Mouse (Mus musculus): ENCODE measurements at regions not wholly inside any gene's neighbourhood (a gene's known extent, or its start where the extent isn't known, plus 50 kb on each side); places are given as distances from the start of the nearest gene placed in this dataset.

- Histone ChIP-seq H3K27ac (ENCODE audit: insufficient read depth, low read depth, low read length) (no peak overlapping the region), H3K4me1 (ENCODE audit: control insufficient read depth, insufficient read depth, low read length) (no peaks in the 10 kb centered on the region), H3K36me3 (ENCODE audit: control insufficient read depth, insufficient read depth, low read length) (no peaks in the 10 kb centered on the region), H3K27me3 (replicated peaks; ENCODE audit: control insufficient read depth, insufficient read depth, low read length) (no peaks in the 10 kb centered on the region), H3K4me3 (ENCODE audit: insufficient read depth, low read depth, low read length) (no peak overlapping the region)
- 59% methylated on average over 2 of the region's 2 CpGs for WGBS
- TF ChIP-seq CTCF (conservative IDR thresholded peaks at IDR 0.05; ENCODE audit: insufficient read depth, insufficient read length, low read depth, low read length) (no peak), POLR2A (IDR thresholded peaks at IDR 0.05; ENCODE audit: low read depth, low read length) (no peak)
- DNase-seq, result no peak
Observed at GRCm38 (mm10) chr1:90369287-90369686, 165.5 kb downstream of the Ackr3 start.

- no peak overlapping the region for H3K4me3 ChIP-seq (ENCODE audit: insufficient read depth, low read depth, low read length)
- DNase-seq, result no peak
- no peaks in the 10 kb centered on the region for H3K36me3 ChIP-seq (ENCODE audit: control insufficient read depth, insufficient read depth, low read length)
- TF ChIP-seq POLR2A (IDR thresholded peaks at IDR 0.05; ENCODE audit: low read depth, low read length) (no peak), CTCF (conservative IDR thresholded peaks at IDR 0.05; ENCODE audit: insufficient read depth, insufficient read length, low read depth, low read length) (no peak)
- no peaks in the 10 kb centered on the region for H3K27me3 ChIP-seq (replicated peaks; ENCODE audit: control insufficient read depth, insufficient read depth, low read length)
- 77% methylated on average over 5 of the region's 5 CpGs for WGBS
- H3K27ac ChIP-seq (ENCODE audit: insufficient read depth, low read depth, low read length), result no peak overlapping the region
- no peaks in the 10 kb centered on the region for H3K4me1 ChIP-seq (ENCODE audit: control insufficient read depth, insufficient read depth, low read length)
Observed at GRCm38 (mm10) chr1:90370766-90371165, 167.0 kb downstream of the Ackr3 start.

GRCm38 (mm10) chr1:90373001-90373400, 169.2 kb downstream of the Ackr3 start:
- TF ChIP-seq POLR2A (IDR thresholded peaks at IDR 0.05; ENCODE audit: low read depth, low read length) (no peak), CTCF (conservative IDR thresholded peaks at IDR 0.05; ENCODE audit: insufficient read depth, insufficient read length, low read depth, low read length) (no peak)
- Histone ChIP-seq H3K27ac (ENCODE audit: insufficient read depth, low read depth, low read length) (no peak overlapping the region), H3K4me3 (ENCODE audit: insufficient read depth, low read depth, low read length) (no peak overlapping the region), H3K27me3 (replicated peaks; ENCODE audit: control insufficient read depth, insufficient read depth, low read length) (no peaks in the 10 kb centered on the region), H3K36me3 (ENCODE audit: control insufficient read depth, insufficient read depth, low read length) (no peaks in the 10 kb centered on the region), H3K4me1 (ENCODE audit: control insufficient read depth, insufficient read depth, low read length) (no peaks in the 10 kb centered on the region)
- 94% methylated on average over 5 of the region's 5 CpGs for WGBS
- no peak for DNase-seq

GRCm38 (mm10) chr1:90374517-90374916, 170.7 kb downstream of the Ackr3 start:
- H3K36me3 ChIP-seq (ENCODE audit: control insufficient read depth, insufficient read depth, low read length), result no peaks in the 10 kb centered on the region
- WGBS, result 72% methylated on average over 12 of the region's 12 CpGs
- H3K4me1 ChIP-seq (ENCODE audit: control insufficient read depth, insufficient read depth, low read length), result no peaks in the 10 kb centered on the region
- no peaks in the 10 kb centered on the region for H3K27me3 ChIP-seq (replicated peaks; ENCODE audit: control insufficient read depth, insufficient read depth, low read length)
- H3K27ac ChIP-seq (ENCODE audit: insufficient read depth, low read depth, low read length), result no peak overlapping the region
- H3K4me3 ChIP-seq (ENCODE audit: insufficient read depth, low read depth, low read length), result no peak overlapping the region
- TF ChIP-seq CTCF (conservative IDR thresholded peaks at IDR 0.05; ENCODE audit: insufficient read depth, insufficient read length, low read depth, low read length) (no peak), POLR2A (IDR thresholded peaks at IDR 0.05; ENCODE audit: low read depth, low read length) (no peak)
- DNase-seq, result no peak

GRCm38 (mm10) chr1:90380034-90380705, 176.4 kb downstream of the Ackr3 start:
- Histone ChIP-seq H3K27me3 (replicated peaks; ENCODE audit: control insufficient read depth, insufficient read depth, low read length) (no peaks in the 10 kb centered on the region), H3K36me3 (ENCODE audit: control insufficient read depth, insufficient read depth, low read length) (no peaks in the 10 kb centered on the region), H3K4me3 (ENCODE audit: insufficient read depth, low read depth, low read length) (no peak overlapping the region), H3K27ac (ENCODE audit: insufficient read depth, low read depth, low read length) (no peak overlapping the region), H3K4me1 (ENCODE audit: control insufficient read depth, insufficient read depth, low read length) (no peaks in the 10 kb centered on the region)
- no peak for TF ChIP-seq CTCF (conservative IDR thresholded peaks at IDR 0.05; ENCODE audit: insufficient read depth, insufficient read length, low read depth, low read length)
- TF ChIP-seq POLR2A (IDR thresholded peaks at IDR 0.05; ENCODE audit: low read depth, low read length), result no peak
- WGBS, result 91% methylated on average over 9 of the region's 9 CpGs
- no peak for DNase-seq

GRCm38 (mm10) chr1:90382941-90383470, 179.2 kb downstream of the Ackr3 start:
- Histone ChIP-seq H3K4me3 (ENCODE audit: insufficient read depth, low read depth, low read length) (no peak overlapping the region), H3K27me3 (replicated peaks; ENCODE audit: control insufficient read depth, insufficient read depth, low read length) (no peaks in the 10 kb centered on the region), H3K4me1 (ENCODE audit: control insufficient read depth, insufficient read depth, low read length) (no peaks in the 10 kb centered on the region), H3K27ac (ENCODE audit: insufficient read depth, low read depth, low read length) (no peak overlapping the region), H3K36me3 (ENCODE audit: control insufficient read depth, insufficient read depth, low read length) (no peaks in the 10 kb centered on the region)
- DNase-seq, result no peak
- WGBS, result 84% methylated on average over 11 of the region's 11 CpGs
- TF ChIP-seq POLR2A (IDR thresholded peaks at IDR 0.05; ENCODE audit: low read depth, low read length) (no peak), CTCF (conservative IDR thresholded peaks at IDR 0.05; ENCODE audit: insufficient read depth, insufficient read length, low read depth, low read length) (no peak)

- no peak for TF ChIP-seq CTCF (conservative IDR thresholded peaks at IDR 0.05; ENCODE audit: insufficient read depth, insufficient read length, low read depth, low read length)
- no peak for TF ChIP-seq POLR2A (IDR thresholded peaks at IDR 0.05; ENCODE audit: low read depth, low read length)
Observed at GRCm38 (mm10) chr1:90385024-90385423, 181.2 kb downstream of the Ackr3 start.

More at GRCm38 (mm10) chr1:90385024-90385423, 181.2 kb downstream of the Ackr3 start:
- Histone ChIP-seq H3K4me3 (ENCODE audit: insufficient read depth, low read depth, low read length) (no peak overlapping the region), H3K27me3 (replicated peaks; ENCODE audit: control insufficient read depth, insufficient read depth, low read length) (no peaks in the 10 kb centered on the region), H3K36me3 (ENCODE audit: control insufficient read depth, insufficient read depth, low read length) (no peaks in the 10 kb centered on the region), H3K4me1 (ENCODE audit: control insufficient read depth, insufficient read depth, low read length) (no peaks in the 10 kb centered on the region), H3K27ac (ENCODE audit: insufficient read depth, low read depth, low read length) (no peak overlapping the region)
- WGBS, result 76% methylated on average over 4 of the region's 4 CpGs
- DNase-seq, result no peak

Measured in kidney, adult 2 months (tissue).